Mouse (Mus musculus) layer of hippocampus, adult 8-10 months (tissue): ENCODE measurements at regions not wholly inside any gene's neighbourhood (a gene's known extent, or its start where the extent isn't known, plus 50 kb on each side); places are given as distances from the start of the nearest gene placed in this dataset.
A peak's percentile ranks its signal among the peaks of the same experiment; 100 is the strongest.

Source experiments
- DNase-seq, 2 experiments: peaks; one replicate each; pipeline ENCODE4 v3.0.0; 2022; ENCODE audit warnings: low spot score in 2 of 2

DNA sequence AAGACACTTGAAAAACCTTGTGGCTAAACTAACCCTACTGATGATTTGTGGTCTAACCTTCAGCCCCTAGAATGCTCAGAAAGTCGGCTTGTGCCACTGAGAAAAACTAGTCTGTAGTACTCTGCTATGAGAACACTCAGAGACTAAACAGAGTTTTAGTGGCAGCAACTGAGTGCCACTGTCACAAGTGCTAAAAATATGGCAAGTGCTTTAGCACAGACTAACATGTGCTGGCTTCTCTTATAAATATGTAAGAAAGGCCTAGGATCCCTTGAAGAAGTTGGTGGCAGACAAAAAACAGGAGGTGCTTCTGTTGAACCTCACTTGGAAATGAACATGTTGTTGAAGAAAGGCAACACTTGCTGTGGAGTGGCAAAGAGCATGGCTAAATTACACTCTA, 1052.9 kb downstream of the Gsdmc2 start:
- no peak for DNase-seq

DNA sequence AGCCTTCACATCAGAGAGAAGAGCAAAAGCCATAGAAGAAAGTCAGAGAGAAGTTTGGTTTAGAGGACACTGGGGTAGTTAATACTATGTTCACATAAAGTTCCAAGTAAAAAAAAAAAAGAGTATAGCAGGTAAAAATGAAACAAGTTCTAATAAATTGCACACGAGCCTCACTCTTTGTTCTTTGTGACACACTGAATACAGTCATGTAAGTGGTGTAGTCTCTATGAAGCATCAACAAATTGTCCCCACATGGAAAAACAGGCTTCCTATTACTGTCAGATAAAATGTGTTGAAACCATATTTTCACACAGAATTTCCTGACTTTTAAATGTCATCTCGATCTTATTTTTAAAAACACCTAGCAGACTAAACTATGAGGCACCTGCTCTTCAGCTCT, 1057.2 kb downstream of the Gsdmc2 start:
- DNase-seq: no peak

DNA sequence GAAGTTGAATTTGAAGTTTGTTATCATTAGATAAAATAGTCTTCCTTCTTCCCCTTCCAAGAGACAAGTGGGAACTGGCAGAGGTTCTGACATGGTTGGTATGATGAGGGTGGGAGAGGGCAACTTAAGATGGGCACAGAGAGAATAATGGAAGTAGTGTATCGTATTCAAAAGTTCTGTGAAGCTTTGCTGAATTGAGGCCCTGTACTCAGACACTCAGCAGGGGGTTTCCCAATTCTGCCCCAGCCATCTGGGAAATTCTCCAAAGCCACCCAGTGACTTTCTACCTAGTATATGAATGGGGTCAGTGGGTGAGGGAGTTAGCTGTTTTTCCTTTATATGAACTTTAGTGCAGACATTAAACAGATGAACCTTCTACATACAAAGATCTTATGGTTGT, 1058.7 kb downstream of the Gsdmc2 start:
- DNase-seq: no peak

DNA sequence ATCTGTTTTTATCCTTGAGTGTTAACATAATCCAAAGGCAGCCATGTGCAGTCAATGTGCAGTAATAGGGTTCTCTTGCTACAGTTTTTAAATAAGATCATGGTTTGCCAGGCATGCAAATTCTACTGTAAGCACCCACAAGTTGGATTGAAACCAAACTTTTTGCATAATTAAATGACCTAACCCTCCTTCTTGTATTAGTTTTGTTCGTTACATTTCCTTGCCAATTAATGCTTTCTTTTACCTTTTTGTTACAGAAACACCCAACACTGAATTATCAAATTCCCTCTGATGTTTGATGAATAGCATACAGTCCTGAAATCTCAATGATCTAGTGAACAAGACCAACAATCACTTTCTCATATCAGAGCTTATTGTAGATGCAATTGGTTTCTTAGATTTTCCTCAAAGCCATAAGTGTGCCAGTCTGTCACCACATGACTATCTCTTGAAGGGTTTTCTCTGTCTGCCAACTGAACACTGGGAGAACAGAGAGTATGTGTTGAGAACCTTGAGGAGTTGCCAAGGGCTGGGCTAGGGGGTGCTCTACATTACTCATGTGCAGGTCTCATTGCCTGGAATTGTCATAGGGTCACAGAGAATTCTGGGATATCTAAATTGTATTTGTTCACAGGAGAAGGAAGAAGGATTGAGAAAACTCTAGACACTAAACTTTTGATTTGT, 1060.4 kb downstream of the Gsdmc2 start:
- DNase-seq: no peak

DNA sequence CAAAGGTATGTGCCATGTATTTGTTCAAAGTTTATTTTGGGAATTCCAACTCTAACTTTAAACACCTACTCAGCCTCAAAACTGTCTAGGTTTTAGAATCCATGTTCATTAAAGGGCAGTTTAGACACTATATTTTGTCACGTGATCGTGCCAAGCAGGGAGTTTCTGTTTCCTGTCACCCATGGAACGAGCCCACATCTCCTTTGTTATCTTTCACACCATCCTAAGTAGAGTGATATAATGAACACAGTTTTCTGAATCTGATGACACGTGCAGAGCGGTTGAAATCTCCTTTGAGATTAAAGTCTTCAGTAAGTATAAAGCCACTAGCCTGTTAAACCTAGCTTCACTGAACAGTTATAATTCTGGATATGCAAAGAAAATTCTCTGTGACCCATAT, 1066.1 kb downstream of the Gsdmc2 start:
- DNase-seq: no peak

DNA sequence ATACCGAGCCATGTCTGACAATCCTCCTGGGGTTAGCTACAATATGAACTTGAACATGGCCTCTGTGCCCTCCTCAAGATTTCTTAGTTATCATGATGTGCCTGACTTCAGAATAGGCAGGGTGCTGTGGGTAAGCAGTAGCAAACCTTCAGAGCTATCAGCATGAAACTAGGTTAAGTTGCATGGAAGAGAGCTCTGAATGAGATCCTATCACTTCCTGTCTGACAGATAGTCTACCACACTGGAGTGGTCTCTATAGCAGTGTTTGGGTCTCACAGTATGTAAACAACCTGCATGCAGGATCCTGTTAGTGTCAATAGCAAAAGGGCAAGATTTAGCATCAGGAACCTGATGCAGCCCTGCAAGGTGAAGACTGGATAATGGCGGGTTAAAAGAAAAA, 1092.3 kb downstream of the Gsdmc2 start:
- no peak for DNase-seq

DNA sequence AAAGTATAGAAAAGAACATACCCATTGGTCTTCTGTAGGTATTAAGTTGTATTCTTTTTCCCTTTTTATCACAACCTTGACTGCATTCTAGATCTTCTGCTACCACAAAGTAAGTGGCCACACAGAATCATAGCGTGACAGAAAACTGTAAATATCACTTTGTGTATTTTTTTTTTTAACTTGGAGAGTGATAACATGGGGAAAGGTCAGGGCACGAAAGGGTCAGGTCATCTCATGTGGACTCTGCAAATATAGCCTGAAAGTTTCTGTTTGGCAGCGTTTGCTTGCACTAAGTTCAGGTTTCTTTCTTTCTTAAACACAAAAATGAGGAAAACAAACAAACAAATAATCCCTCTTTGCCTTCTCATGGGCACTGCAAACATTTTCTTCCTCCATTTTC, 1101.1 kb downstream of the Gsdmc2 start:
- DNase-seq: no peak

DNA sequence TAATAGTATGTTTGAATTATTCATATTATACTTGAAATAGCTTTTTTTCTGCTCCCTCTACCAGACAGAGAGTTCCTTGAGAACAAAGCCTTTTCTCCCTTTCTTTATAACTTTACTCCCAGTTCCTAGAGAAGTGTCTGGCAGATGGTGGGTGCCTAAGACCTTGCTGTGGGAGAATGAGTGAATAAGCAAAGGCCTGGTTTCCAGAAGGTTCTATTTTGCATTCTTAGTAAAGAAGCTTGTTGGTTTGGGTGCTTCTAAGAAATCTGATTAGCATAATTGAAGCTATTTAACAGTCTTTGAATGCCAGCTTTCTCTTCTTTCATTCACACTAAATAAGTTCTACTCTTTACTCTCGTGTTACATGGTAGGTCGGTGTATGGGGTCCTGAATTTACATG, 1104.2 kb downstream of the Gsdmc2 start:
- DNase-seq: no peak

DNA sequence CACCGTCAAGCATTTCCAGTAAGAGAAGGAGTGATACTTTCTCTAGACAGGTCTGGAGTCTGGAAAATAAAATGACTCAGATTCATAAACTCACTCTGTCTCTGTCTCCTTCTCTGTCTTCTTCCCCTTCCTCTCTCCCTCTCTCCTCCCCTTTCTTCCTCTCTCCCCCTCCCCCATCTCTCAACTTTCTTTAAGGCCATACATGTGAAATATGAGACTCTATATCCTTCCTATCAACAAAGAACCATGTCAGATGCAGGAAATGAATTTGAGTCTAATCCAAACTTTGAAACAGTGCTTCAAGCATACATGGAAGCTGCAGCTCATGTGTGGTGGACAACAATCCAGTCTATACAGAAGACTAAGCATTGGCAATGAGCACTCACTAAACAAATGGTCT, 1109.6 kb downstream of the Gsdmc2 start:
- no peak for DNase-seq

DNA sequence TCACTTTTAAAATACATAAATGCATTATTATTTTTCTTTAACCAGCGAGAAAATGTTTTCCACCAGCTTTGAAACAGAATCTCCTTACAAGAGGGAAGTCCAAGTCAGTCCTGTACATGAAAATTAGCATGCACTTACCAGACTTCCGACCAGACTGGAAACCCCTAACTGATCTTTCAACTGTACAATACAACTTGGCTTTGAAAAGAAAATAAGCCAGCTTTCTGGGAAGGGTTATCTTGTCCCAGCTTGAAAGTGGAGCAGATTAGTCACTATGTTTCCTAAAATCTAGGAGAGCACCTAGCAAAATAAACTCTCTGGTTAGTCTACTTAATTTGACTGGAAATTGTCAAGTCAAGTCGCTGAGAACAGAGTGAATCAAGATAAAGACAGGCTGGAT, 1110.1 kb downstream of the Gsdmc2 start:
- no peak for DNase-seq

DNA sequence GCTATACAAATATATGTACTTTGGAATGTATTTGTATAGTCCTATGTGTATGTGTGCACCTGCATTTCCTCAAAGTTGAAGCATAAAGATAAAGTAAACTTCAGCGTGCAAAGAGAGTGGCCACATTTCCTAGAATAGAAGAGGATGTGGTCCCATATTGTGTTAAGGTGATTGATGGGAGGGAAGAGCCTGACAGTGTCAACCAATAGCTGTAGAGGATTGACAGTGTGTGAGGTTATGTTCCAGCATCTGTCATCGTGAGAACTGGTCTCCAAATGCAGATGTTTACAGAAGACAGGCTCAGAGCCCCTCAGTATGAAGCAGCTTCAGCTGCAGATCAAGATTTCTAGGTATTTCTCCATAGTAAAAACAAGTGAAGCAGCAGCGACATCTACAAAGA, 1114.5 kb downstream of the Gsdmc2 start:
- DNase-seq: no peak

DNA sequence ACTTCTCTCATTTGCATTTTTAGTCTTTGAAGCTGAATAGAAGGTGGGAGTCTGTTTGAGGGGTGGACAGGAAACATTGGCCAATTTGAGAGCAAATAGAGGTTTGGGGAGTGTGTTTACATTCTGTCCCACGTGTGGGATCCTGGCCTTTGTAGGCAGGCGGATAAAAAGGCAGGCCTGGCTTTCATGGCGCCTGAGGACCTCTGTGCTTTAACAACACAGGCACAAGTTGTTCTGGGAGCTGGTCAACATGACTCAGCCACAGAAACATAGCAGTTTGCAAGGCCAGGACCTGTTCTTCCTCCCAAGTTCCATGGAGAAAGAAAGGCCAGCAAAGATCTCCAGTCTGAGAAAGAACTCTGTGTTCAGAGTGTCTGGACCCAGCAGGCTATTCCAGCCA, 1130.7 kb downstream of the Gsdmc2 start:
- no peak for DNase-seq

DNA sequence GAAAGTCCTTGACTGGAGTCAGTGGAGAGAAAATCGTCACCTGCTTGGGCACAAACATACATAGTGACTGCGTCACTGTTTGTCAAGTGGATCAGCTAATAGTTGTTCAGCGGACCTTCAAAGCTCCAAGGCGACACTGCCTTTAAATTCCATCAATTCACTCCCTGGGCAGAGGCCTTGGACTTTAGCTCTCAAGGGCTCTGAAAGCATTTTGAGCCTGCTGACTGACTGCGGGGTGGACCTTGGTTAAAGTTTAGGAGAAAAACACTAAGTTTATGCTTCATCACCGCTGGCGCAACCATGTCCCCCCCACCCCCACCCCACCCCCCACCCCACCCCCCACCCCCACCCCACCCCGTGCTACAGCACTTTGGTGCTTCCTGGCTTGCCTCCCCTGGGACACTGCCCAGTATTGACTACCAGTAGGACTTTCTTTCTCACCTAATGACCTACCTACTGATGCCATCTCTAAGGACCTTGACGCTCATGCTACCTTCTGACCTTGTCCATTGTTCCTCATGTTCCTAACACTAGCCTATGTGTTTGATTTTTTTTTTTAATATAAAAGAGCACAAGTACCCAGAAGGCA, 1132.3 kb downstream of the Gsdmc2 start:
- DNase-seq: no peak

DNA sequence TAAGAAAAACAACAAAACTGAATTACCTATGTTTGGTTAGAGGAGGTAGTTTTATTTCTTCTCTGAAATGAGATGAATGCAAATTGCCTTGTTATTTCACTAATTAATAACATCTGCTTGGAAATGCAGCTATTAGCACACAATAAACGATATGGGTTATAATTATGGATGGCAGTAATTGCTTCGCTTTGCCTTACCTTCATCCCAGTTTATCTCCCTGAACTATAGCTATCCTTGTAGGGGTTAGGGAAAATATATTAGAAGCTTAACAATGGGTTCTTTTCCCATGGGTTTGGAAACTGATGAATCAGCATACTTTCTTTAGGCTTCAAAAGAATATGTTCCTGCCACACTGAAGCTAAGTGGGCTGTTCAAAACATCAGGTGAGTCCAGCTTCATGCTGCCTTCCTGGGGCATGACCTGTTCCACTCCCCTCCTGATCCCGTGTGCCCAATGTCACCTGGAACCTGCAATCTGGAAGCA, 1132.9 kb downstream of the Gsdmc2 start:
- DNase-seq: no peak

DNA sequence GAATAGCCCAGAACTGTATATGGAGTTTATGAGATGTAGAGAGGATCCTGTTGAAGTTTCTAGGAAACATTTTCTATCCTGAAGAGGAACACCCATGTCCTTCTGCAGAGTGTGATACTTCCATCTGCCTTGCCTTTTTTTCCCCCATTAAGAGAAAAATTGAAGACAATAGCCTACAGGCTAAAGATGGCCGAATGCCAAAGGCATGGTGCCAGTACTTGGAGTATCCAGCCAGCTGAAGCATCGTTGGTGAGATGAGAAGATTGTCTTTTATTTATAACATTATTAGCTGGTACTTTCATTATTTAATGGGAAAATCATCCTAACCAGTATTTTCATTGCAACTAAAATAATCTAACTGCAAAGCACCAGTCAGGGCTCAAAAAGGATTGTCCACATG, 1135.4 kb downstream of the Gsdmc2 start:
- peak; percentile 8 to 39 for DNase-seq

DNA sequence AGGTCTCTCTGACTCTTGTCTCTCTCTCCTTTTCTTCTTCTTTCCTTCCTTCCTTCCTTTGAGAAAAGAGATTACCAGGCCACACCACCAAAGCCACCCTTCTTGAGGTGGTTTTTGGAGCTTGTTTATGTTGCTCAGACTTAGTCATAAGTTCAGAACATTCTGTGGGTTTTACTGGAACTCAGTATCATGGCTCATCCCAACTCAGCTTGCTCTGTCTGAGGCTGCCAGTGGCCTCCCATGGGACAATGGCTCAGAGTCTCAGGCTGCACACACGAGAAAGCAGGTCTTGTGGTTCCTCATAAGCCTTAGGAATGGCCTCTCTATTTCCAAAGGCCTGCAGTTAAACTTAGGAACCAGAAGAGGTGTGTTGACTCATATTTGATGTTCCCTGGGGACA, 1146.4 kb downstream of the Gsdmc2 start:
- DNase-seq: no peak

DNA sequence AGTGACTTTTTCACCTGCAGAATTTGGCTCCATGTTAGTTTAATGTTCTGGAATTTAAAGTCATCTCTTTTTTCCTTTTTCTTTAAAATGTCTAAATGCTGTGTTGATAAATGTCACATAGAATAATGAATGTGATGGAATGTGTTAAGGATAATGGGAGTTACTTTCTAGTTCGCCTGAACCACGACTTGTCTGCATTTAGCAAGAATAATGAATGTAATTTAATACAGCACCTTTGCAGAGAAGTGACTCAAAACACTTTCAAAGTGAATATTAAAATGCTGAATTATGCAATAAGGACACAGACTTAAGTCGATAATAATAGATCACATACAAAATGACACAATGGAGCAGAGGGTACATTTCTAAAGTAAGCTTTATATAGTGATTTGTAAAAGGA, 1150.2 kb downstream of the Gsdmc2 start:
- DNase-seq: no peak

DNA sequence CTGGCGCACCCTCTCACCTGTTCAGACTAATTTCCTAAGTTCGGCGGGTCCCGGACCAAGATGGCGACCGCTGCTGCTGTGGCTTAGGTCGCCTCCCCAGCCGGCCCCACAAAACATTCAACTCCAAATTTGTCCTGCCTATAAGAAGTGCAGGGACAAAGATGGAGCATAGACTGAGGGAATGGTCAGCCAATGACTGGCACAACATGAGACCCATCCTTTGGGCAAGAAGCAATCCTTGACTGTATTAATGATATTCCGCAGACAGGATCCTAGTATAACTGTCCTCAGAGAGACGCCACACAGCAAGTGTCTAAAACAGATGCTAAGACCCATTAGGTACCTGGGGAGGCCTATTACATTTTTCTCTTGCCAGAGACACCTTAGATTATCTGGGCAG, 1151.3 kb downstream of the Gsdmc2 start:
- no peak for DNase-seq

DNA sequence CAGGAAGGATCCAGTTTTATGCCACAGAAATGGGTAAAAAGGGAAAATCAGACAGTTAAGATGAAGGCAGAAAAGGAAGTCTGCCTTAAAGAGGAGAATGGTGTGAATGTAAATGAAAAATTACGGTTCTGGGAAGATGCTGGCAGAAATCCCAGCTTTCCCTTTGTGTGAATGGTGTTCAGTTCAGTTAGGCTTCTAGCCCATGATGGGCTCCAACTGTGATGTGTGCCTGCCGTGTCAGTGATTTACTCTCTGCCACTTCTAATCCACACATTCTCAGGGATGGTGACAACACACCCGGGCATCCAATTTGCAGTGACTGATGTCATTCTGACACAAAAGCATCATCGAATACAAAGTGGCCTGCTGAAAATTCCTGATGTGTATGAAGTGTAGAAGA, 1171.6 kb downstream of the Gsdmc2 start:
- DNase-seq: no peak

DNA sequence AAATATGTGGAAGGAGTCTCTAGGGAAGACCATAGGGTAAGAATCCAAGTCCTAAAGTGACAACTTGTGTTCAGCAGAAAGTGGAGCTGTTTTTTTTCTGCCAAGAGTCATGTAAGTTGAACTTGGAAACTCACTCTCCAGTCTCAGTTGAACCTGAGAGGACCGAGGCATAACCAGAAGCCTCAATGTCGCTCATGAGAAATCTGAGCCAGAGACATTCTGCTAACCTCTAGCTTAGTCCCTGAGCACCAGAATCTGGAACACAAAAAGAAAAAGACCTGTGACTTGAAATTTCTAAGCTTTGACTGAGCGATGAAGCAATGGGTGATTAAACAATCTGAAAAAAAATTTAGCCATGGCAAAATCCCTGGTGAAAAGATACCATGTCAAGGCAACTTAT, 1175.0 kb downstream of the Gsdmc2 start:
- no peak for DNase-seq

DNA sequence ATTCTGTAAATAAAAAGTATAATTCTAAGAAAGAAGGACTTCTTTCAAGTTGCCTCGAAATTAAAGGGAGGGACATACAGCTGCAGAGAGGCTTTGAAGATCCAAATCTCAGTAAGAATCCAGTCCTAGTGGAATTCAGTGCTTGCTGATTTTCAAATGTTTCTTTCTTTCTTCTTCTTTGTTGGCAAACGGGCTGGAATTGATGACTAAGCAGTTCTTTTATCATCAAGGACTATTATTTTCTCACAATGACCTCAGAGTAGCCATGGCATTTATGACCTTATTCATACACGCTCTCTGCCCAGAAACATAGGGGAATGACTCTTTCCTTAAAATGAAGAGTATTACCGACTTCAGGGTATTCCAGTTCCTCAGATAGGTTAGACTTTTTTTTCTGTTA, 1185.9 kb downstream of the Gsdmc2 start:
- DNase-seq: no peak

DNA sequence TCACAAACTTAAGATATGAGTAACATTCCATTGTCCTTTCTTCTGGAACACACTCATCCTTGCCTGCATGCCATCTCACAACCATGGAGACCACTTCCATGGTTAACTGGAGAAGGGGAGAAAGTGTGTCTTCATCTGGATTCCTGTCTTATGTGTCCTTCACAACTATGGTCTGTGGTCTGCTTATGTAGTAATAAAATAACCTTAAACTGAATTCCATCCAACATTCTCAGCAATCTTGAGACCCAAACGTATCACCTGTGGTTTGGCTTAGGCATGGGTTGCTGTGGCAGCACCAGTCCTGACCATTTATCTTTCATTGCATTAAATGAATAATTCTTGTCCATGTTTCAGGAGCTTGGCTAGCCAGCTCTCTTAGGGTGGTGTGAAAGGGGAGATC, 1186.3 kb downstream of the Gsdmc2 start:
- no peak for DNase-seq

DNA sequence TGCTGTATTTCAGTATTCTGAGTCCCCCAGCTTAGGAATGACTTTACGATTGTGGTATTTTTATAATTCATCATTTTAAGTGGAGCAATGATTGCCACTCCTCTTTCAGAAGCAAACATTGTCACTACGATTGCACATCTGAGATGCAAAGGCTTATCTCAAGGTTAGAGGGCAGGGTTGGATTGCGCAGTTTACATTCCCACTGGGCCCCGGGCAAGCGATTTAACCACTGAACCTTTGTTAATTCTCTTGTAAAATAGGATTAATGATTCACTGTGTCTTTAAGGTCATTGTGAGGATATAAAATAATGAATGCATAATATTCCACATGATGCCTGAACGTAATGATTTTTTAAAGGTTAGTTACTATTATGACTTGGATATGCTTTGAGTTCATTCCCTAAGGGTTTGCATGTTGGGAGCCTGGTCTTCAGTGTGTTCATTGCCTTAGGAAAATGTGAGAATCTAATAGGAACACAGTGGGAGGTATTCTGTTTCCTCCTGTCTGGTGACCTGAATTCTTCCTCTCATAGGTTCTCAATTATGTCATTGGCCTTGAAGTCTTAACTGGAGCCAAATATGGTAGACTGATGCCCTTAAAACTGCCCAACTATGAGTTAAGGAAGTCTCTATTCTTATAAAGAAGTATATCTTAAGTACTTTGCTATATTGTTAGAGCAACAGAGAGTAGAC, 1198.4 kb downstream of the Gsdmc2 start:
- DNase-seq: no peak
